Mouse (Mus musculus): ENCODE data around the gene Zfp131. TPM values are rescaled to one million over a fixed set of nuclear protein-coding genes. Genes with fewer than 3 reads are reported as not detected.

The Zfp131 gene
- polyA plus RNA-seq, 1 experiment from 2014 or later = 46.2 TPM

Other genes with a start within 250 kb of the Zfp131 start
- gene Ccl28, start 167.1 kb downstream of the Zfp131 start, polyA plus RNA-seq (2016; fragmentation: Nextera tagmentation; extraction: Ambion mirVana) = 0.11 and 0.19 TPM in 2 replicates
- gene Hmgcs1, start 100.5 kb downstream of the Zfp131 start, polyA plus RNA-seq (2016; fragmentation: Nextera tagmentation; extraction: Ambion mirVana) = 426 and 430 TPM in 2 replicates
- 1.9 and 2.2 TPM in 2 replicates for gene Nim1k, start 35.0 kb downstream of the Zfp131 start, polyA plus RNA-seq (2016; fragmentation: Nextera tagmentation; extraction: Ambion mirVana)
- gene AF067063, start 39.3 kb upstream of the Zfp131 start, polyA plus RNA-seq (2016; fragmentation: Nextera tagmentation; extraction: Ambion mirVana) = not detected in 2 replicates
- not detected in 2 replicates for gene D13Ertd608e, start 45.1 kb upstream of the Zfp131 start, polyA plus RNA-seq (2016; fragmentation: Nextera tagmentation; extraction: Ambion mirVana)
- gene Tcstv1, start 103.9 kb upstream of the Zfp131 start, polyA plus RNA-seq (2016; fragmentation: Nextera tagmentation; extraction: Ambion mirVana) = not detected in 2 replicates
- not detected in 2 replicates for gene Gm21761, start 138.4 kb upstream of the Zfp131 start, polyA plus RNA-seq (2016; fragmentation: Nextera tagmentation; extraction: Ambion mirVana)
- not detected in 2 replicates for gene B020031M17Rik, start 159.9 kb upstream of the Zfp131 start, polyA plus RNA-seq (2016; fragmentation: Nextera tagmentation; extraction: Ambion mirVana)
- gene Gm36079, start 236.1 kb upstream of the Zfp131 start, polyA plus RNA-seq (2016; fragmentation: Nextera tagmentation; extraction: Ambion mirVana) = not detected in 2 replicates

Data from neural tube, embryonic 12.5 days (tissue).